Mouse (Mus musculus): ENCODE results near the gene S100a2.

Gene S100a2

DNA sequence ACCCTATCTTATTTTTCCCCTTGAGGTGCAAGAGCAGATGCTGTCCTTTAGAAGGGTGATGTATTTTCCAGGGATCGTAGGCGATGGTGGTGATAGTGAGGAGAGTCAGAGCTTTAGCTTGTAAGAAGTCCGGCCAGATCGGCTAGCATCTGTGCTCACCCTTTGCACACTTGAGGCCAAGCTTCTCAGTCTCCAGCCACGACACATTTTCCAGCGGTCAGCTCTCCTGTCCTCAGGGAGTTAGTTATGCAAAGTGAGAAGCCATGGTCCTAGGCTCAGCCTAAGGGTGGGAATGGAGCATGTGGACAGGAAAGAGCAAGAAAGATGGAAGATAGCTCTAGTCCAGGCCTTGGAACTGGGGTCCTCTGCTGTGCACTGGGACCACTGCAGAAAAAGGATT lies 6.8 kb downstream of the S100a2 start:
- no peak for DNase-seq (ENCODE audit: low read depth)

DNA sequence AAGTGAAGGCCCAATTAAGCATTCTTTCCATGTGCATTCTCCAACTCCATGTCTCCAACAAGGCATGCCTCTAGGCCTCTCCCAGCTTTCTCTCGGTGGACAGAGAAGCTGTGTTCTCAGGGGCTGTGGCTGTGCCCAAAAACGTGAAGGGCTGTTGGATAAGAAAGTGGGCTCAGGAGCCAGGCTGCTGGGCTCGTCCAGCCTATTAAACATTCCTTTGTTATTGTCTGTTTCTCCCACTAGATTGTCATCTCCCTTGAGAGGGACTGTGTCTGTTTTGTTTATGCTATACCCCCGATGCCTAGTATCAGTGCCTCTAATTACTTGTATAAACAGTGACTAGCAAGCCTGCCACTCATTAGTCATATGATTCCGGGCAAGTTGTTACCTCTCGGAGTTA lies 7.7 kb downstream of the S100a2 start:
- no peak for DNase-seq (ENCODE audit: low read depth)

DNA sequence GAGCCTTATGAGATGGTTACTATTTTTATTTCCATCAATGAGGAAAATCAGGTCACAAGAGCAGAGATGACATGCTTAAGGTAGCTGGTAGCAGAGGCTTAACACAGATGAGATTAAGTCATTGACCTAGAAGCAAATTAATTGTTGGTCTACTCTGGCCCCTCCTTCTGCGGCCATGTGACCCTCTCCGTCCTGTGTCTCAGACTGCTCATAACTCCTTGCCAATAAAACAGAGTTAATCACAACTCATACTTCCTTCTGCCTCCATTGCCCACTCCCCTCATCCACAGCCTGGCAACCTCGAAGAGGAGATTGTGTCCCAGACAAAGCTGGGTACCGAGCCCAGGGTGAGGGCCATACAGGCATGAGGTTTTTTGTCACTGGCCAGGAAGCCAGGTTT lies 8.2 kb downstream of the S100a2 start:
- DNase-seq (ENCODE audit: low read depth): no peak

DNA sequence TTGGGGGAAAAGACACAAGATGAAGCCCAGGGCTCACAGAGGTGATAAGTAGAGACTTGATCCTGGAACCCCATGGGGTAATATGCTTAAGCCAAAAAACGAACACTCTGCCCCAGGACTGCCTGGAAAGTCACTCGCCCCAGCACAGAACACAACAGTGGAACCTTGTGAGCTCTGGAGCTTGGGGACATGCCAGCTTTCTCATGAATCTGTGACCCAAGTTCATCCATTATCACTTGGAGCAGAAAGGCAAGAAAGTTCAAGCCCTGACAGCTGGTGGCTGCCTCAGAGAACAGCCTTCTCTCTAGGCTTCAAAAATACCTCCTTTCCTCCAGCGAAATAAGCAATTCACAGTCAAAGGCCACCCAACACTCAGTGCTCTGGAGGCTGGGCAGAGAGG lies 9.4 kb downstream of the S100a2 start:
- no peak for DNase-seq (ENCODE audit: low read depth)

DNA sequence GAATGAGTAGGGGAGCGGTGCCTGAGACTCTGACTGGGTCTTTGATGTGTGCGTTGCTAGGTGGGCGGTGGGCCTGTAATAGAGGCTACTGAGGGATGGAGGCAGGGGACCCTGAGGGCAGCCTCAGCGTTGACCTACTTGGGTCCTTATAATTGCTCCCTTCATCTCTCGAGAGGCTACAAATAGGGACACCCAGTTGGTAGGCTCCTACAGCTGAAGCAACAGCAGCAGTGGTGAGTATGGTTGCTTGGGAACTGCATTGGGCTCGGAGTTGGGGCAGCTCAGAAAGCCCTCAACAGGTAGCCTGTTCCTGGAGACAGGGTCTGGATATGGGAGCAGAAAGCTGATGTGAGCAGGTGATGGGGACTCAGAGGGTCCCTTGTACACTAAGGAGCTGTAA lies 10.0 kb downstream of the S100a2 start:
- DNase-seq (ENCODE audit: low read depth): no peak

DNA sequence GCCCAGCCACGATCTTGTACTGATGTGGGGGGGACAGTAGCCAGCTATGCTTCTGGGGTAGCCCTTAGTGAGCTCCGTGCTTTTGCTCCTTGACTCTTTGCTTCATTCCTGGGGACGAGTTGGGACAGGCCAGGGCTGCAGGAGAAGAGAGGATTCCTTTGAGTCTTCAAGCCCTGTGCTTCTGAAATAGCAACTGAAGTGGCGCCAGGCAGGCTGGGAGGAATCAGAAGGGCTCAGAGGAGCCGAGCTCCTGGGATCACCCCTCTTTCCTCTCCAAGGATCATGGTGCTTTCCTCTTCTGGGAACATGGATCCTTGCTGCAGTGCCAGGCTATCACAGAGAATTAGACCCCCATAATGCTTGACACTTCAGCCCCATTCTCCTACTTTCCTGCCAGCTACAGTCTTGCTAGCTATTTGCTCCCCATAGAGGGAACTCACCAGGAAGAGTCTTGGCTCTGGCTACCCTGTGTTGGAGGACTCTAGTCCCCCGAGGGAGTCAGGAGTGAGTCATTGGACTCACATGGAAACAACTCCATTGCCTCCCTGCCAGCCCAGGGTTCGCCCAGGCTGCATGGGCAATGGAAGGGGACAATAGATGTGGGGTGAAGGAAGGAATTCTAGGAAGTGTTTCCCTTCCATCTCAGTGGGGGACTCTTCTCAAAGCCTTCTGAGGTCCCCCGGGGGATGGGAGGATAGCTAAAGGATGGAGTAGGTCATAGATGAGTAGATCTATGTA lies 10.6 kb downstream of the S100a2 start:
- no peak for DNase-seq (ENCODE audit: low read depth)

DNA sequence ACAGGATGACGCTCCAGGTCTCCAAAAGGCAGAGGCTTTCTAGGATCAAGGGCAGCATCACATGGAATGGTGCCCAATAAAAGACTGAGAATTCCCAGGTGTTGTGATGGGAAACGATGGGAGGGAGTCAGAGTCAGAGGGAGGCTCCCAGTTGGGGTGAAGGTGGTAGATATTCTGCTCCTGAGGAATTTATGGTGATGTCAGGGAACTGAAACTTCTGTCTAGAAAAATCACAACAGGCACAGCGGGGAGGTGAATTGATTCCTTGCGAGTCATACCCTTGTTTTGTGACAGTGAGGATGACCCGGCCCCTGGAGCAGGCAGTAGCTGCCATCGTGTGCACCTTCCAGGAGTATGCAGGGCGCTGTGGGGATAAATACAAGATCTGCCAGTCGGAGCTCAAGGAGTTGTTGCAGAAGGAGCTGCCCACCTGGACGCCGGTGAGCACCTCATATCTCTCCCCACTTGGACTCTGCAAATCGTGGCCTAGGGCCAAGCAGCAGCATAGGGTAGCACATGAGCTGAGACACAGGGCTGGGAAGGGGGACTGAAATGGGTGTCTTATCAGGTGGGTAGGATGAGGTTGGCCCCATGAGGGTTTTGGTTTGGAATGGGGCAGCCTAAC lies 11.6 kb downstream of the S100a2 start, which contains the start of gene Gm42674:
Gene Gm42674, plus strand, starts transcription at position 419 of the 625 bp plus-strand sequence.
- no peak for DNase-seq (ENCODE audit: low read depth)

DNA sequence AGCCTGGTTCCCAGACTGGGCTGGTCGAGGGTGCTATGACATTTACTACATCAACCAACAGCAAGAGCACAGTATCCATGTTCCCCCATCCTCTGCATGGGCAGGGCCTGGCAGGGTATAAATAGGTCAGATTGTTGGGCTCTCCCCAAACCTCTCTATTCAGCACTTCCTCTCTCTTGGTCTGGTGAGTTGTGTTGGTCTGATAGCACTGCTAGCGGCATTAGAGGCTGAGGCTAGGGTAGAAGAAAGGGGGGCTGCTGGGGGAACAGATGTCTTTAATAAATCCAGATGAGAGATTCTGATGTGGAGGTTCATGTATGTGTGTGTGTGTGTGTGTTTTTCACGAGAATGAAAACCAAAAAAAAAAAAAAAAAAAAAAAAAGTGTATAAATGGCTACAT lies 13.6 kb downstream of the S100a2 start, which contains the start of gene S100a4:
Gene S100a4, plus strand, starts transcription at position 149 of the 400 bp plus-strand sequence.
- DNase-seq (ENCODE audit: low read depth): no peak

DNA sequence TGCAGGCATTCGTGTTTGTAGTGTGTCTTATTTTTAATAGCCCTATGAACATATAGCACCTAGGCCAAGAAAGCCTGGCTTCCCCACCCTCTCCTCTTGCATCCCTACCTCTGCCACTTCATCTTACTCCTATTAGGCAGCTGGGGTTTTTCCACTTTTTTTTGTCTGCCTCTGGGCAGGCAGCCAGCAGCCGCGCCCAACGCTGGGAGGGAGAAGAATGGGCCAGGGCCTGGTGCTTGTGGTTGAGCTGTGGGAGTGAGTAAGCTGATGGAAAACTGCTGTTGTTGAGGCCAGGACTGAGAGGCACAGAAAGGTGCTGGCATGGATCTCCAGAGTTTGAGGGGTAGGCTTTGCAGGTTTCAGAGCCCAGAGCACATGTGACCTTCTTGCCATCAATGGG lies 14.4 kb downstream of the S100a2 start:
- DNase-seq (ENCODE audit: low read depth): no peak

DNA sequence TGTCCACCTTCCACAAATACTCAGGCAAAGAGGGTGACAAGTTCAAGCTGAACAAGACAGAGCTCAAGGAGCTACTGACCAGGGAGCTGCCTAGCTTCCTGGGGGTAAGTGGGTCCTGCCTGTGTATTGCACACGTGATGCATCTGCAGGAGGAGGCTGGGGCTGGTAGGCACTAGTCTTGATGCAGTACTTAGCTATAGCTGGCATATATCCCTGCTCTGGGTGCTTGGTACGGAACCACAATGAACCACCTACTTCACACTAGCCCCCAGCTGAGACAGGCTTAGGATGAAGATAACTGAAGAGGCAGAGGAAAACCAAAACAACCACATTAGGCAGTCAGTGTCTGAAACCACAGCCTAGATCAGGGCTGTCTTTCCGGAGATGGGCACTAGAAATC lies 15.0 kb downstream of the S100a2 start:
- DNase-seq (ENCODE audit: low read depth): peak; percentile 51

DNA sequence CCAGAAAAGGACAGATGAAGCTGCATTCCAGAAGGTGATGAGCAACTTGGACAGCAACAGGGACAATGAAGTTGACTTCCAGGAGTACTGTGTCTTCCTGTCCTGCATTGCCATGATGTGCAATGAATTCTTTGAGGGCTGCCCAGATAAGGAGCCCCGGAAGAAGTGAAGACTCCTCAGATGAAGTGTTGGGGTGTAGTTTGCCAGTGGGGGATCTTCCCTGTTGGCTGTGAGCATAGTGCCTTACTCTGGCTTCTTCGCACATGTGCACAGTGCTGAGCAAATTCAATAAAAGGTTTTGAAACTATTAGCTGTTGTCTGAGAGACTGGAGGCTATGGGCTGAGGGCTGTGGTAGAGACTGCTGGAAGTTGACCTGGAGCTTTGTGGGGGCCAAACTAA lies 15.7 kb downstream of the S100a2 start:
- DNase-seq (ENCODE audit: low read depth): no peak

DNA sequence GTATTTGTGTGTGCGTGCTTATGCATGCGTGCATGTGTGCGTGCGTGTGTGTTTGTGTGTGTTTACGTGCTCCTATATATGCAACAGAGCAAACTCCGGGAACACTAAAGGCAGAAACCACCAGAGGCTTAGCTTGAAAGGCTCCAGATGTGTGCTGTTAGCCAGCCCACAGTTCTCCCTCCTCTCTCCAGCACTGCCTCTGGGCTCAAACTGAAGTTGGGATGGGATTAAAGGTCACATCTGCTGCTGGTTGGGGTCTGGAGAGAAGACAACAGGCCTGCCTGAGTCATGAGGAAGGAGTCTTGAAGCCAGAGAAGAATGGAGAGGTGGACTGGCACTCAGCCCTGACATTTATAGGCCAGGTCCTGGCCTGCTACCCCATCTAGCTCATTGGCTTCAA lies 16.1 kb downstream of the S100a2 start:
- no peak for DNase-seq (ENCODE audit: low read depth)

DNA sequence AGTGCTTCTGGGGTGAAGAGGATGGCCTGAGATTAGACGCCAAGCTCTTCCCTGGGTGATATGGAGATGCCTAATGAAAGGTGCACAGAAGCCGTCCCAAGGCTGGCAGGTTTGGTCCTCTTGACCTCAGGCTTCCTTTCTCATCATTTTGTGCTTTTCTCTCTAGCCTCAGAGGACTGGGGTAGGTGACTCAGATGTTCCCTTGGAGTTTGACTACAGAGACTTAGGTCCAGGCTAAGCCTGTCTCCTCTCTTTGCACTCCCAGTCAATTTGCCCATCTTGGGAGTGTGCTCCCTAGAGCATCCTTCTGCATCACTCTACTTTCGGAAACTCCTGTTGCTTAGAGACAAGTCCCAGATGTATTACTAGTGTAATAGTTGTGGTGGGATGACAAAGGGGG lies 17.3 kb downstream of the S100a2 start:
- no peak for DNase-seq (ENCODE audit: low read depth)

DNA sequence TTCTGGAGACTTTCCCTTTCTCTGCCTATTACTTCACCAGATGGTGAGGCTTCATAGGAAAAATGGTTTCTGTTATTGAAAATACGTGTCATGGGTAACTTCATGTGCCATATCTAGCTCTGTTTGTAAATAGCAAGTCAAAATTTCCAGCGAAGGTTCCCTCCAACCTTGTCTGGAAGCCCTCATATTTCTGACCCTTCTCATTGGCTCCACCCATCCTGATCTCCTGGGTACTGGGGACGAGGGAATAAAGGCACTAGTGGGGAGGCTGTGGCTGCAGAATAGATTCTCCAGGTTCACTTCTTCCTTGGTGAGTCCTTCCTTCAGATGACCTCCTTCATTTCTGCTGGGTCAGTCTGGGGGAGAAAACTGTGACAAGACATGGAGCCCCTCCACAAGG lies 18.2 kb downstream of the S100a2 start, which contains the start of gene S100a5:
Gene S100a5, plus strand, starts transcription at position 301 of the 400 bp plus-strand sequence.
- DNase-seq (ENCODE audit: low read depth): no peak

DNA sequence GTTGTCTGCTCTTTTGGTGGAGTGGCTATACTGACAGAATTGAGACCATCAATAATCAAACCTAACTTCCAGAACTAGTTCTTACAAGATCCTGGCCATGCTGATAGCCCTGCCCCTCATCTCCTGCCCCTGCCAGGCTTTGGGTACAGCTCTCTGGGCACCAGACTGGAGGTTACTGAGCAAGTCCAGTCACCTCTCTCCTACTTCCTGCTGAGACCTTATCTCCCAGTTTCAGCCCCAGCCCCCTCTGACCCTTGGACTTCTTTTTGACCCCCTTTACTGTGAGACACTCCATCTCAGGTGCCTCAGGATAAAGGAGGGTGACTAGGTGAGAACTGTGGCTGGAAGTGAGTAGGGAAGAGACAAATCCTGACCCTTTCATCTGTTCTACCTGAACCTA lies 19.1 kb downstream of the S100a2 start:
- DNase-seq (ENCODE audit: low read depth): no peak

DNA sequence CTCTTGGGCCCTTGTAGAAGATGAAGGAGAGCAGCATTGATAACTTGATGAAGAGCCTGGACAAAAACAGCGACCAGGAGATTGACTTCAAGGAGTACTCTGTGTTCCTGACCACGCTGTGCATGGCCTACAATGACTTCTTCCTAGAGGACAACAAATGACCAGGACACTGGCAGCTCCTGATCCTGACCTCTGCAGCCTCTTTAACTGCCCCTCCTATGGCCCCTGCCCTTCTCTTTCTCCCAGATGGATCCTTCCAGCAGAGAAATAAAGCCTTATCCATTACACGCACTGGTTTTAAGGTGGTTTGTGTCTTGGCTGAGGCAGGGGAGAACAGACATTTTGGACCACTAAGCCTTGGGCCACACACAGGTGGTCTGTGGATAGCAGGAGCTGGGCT lies 21.4 kb downstream of the S100a2 start:
- DNase-seq (ENCODE audit: low read depth): no peak

DNA sequence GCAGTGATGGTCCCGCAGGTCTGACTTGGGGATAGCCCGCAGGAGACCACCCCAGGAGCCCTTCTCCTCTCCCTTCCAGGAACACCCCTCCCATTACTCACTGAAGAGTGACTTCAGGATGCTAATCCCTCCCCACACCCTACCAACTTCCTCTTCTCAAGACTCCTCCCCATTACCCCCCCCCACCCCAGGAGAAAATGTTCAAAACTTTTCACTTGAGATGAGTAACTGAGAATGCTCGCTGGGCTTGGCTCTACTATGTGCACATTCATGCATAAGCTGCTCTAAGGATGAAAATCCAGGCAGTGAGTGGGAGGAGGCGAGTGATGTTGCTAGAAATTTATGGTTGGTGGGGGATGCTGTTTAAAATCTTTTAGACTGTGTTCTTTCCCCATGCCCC lies 22.0 kb downstream of the S100a2 start:
- DNase-seq (ENCODE audit: low read depth): peak; percentile 40

DNA sequence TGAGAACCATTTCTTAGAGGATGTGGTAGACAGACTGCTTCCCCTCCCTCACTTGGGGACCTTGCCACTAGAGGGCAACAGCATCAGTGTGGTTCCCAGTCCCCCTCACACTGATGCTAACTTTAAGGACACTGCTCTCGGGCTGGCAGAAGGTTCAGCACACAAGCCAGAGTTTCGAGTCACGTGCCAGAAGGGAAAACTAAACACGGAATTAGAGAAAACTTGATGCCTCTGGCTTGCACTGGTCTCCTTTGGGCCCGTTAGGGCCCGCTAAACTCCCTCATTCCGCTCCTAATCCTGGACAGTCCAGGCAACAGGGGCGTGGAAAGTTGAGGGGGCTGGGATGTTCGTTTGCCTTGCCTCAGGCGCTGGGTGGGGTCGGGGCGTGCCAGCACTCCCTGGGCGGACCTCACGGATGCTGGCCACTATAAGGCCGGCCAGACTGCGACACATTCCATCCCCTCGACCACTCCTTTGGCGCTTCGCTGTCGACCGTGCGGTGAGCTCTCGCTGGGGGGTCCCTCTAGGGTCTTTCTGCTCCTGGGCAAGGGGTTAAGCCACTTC lies 22.8 kb downstream of the S100a2 start, which contains the start of gene S100a6:
Gene S100a6, plus strand, starts transcription at position 155 of the 564 bp plus-strand sequence.
- DNase-seq (ENCODE audit: low read depth): peak; percentile 87

DNA sequence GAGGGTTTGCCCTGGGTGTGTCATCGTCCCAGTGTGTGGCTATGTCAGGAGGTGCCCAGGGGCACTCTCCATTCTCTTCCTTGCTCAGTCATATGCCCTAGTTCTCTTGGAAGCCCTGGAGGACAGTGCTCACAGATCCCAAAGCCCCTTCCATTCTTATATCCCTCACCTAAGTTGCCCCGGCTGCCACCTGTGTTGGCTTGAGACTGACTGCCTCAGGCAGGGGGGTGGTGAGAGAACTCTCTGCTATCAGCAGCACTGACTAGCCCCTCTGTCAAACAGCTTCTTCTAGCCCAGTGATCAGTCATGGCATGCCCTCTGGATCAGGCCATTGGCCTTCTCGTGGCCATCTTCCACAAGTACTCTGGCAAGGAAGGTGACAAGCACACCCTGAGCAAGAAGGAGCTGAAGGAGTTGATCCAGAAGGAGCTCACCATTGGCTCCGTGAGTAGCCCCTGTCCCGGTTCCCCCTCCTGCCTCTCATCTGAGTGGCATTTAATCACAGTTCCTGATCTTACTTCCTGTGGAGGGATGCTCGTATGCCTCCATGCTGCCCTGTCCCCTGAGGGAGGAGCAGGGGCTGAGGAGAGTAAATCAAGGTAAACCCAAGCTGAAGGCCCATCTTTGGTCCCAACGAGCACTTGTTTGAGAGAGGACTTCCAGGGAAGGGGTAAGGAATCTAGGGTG lies 23.6 kb downstream of the S100a2 start:
- DNase-seq (ENCODE audit: low read depth): no peak

DNA sequence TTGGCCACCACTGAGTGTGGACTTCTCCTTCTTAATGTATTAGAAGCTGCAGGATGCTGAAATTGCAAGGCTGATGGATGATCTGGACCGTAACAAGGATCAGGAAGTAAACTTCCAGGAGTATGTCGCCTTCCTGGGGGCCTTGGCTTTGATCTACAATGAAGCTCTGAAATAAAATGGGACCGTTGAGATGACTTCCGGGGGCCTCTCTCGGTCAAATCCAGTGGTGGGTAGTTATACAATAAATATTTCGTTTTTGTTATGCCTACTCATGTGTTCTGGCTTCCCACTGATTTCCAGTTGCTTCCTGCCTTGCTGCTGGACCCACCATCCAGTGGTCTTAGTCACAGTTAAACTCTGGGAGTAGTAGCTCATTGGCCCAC lies 24.1 kb downstream of the S100a2 start:
- no peak for DNase-seq (ENCODE audit: low read depth)

DNA sequence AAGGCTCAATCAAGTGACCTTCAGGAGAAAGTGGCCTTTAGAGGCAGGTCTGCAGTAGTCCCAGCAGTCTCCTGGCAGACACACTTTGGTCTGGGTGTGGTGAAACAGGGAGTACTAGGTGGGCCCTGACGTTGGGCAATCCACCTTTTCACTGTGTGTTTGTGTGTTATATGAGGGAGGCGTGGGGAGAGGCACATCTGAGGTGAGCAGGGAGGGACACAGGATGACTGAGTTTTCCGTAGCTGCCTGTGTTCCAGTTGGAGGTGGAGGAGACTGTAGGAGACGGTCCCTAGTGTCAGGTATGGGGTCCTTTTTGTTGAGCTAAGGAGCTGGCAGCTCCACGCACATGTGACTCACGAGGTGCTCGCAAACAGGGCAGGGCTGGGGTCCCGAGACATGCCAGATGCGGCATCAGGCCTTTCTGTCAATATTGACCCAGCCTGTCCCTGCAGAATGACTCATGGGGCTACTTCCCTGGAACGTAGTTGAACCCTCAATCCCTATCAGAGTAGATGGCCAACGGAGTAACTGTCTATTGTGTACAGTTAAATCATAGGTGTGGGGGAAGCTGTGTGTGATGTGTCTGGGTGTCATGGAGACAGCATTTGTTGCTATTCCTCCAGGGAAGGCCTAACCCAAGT lies 24.7 kb downstream of the S100a2 start:
- no peak for DNase-seq (ENCODE audit: low read depth)

DNA sequence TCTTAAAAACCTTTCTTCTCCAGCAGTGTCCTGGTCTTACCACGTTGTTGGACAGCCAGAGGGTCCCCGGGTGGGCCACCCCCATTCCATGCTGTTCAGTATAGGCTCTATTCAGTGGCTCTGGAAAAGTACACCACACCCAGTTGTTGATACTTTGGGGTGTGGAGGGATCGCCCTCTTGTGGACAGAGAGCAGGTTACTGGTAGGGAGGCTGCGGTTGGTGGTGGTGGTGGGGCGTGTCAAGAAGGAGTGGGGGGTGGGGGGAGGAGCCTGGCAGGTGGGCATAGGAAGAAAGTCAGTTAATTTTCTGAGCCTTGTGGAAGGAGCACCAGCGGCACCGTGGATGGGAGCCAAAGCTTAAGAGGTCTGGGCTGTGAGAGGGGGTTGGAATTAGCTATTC lies 25.4 kb downstream of the S100a2 start:
- peak; percentile 88 for DNase-seq (ENCODE audit: low read depth)
